Mouse (Mus musculus) neutrophil, adult 83 days (primary cell): ENCODE data around the gene Pank1. TPM values are rescaled to one million over a fixed set of nuclear protein-coding genes. Genes with fewer than 3 reads are reported as not detected.

Experiments
- total RNA-seq, 2 experiments: library from RNA; stranded (reverse); gene quantifications; one replicate each; pipeline ENCODE4 v1.2.4; 2023

Pank1 gene
- total RNA-seq, result 1 to 10 TPM; 1.5 to 1.7 TPM

DNA sequence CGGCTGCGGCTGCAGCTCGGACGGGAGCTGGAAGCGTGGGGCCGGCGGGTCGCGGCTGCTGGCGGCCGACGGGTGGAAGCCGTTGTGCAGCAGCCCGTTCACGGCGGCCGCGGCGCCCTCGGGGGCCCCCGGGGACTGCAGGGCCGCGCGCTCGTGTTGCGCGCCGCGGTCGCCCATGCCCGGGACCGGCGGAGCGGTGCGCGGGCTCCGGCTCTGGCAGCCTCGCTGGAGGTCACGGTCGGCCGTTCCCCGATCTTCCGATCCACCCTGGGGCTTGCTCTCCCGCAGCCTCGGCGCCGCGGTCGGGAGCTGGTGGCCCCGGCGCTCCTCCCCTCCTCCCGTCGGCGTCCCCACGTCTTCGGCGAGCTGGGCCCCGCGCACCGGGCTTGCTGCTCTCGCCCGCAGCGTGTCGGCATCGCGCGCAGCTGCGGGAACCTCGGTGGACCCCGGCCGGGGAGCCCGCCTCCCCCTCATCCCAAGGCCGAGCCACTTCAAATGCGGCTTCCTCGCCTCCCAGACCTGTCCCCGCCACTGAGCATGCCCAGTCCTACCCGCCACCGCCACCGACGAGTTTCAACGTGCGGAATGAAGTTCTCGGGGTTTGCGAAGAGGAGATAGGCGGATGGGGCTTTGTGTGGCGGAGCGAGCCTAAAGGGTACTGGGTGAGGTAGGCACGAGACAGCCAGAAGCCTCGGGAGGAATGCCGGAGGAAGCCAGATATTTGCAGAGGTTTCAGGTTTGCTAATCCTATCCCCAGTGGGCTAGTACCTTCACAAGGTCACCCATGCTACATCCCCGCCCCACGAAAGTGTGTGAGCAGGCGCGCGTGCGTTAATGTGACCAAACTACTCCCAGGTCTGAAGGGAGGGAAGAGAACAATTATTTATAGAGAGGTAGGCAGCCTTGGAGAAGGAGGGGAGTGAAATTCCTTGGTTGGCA, at the start of gene Pank1:
Pank1 (minus strand) TSS at position 853 of the 939 bp plus-strand sequence.

DNA sequence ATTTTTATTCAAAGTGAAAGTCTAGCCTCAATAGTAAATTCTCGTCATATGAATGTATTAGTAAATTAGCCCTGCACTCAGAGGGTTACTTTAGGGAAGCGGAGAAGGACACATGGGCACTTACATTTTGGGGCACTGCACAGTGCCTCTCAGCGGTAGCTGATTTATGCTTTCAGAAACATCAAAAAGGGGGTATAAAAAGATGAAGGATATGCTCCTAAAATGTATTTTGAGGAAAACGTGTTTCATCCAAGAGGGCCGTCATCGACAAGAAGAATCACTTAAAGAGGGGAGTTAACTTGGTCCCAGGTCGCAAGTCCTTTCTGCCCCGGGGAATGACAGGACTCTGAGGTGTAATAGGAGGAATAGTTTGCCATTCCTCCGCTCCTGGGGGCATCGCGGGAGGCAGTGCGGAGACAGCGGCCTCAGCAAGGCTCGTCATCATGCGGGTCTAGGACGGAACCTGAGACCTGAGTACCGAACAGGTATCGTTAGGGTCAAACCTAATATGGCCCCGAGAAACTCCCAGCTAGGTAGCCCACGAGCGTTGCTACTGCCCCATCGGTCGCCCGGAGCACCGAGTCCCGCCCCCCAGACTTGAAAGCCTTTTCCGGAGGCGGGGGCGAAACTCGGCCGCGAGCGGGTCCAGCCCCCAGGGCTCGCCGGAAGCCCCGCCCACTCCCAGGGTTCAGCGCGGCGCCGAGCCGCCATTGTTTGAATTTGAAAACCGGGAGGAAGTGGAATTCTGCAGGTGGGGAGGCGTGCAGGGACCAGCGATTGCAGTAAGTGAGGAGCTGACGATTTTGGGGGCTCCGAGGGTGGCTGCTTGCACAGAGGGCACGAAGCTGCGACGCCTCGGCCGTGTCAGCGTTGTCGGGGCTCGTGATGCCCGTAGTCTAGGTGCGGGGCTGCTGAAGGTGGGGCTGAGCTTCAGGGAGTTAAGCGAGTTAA, 42.7 kb upstream of the Pank1 start, which contains the start of gene Kif20b:
Kif20b (plus strand) TSS at position 710 of the 951 bp plus-strand sequence.

Other genes with a start within 250 kb of the Pank1 start
- 10 to 100 TPM; 13.5 to 17.4 TPM for gene Ifit1bl2, start 238.7 kb downstream of the Pank1 start, total RNA-seq
- gene Ifit1, start 238.6 kb downstream of the Pank1 start, total RNA-seq, result 1 to 10 TPM; 2.9 to 6.8 TPM
- not detected for gene Slc16a12, start 132.2 kb downstream of the Pank1 start, total RNA-seq
- gene Kif20b, start 42.9 kb upstream of the Pank1 start, total RNA-seq, result 10 to 100 TPM; 38.6 to 40.1 TPM